Mouse (Mus musculus) 416B (cell line): ENCODE data around the gene Rpl28.

Experiments
- DNase-seq: peaks from one replicate; pipeline ENCODE4 v3.0.0; 2011; ENCODE audit warnings: low read depth

Rpl28 gene

GRCm38 (mm10) chr7:4835631-4836327, 43.1 kb downstream of the Rpl28 start:
- DNase-seq, result no peak

DNA sequence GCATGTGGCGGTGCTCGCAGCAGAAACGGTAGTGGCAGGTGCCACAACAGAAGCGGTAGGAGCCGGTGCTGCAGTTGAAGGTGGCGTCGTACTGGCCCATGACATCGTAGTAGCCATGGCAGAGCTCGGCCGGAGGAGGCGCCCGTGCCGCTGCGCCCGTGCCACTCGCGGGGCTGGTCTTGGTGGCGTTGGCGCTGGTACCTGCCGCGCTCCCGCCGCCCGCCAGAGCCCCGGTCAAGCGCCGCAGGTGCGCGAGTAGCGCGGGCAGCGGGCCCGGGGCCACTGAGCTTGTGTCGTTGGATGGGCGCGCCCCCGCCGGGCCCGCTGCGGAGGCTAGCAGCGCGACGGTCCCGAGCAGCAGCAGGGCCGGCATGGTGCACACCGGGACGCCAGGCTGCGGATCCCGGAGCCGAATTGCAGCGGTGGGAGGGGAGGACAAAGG, 43.7 kb downstream of the Rpl28 start:
- no peak for DNase-seq

DNA sequence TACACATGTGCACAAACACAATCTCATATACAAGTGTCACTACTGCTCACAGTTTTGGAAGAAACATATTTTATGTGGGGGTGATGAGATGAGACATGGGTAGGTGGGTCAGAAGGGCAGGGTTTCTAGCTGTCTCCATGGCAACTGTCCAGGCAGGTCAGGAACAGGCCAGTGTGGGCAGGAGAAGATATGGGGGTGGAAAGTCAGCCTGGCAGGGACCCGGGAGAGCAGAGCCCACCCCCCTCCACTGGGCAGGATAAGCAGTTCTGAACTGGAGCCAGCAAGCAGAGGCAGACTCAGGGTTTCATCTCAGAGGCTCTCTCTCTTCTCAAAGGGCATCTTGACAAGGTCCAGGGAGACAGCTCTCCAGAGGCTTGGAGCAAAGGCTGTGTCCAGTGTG, 45.0 kb downstream of the Rpl28 start:
- DNase-seq, result no peak

DNA sequence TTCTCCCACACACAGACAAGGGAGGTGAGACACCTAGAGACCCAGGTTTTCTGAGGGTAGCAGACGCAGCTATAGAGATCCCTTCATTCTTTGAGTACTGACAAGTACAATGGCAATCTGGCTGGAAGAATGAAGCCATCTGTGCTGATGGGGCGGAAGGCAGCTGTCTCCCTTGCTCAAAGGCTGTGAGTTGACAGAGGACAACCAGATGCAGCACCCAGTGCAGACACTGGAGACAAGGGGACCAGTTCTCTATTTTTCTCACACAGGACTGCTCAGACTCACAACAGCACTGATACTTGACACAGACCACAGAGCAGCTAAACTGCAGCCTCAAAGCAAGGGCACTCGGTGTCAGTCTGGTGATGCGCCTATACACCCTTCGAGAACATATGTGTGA, 49.4 kb downstream of the Rpl28 start:
- DNase-seq, result no peak

DNA sequence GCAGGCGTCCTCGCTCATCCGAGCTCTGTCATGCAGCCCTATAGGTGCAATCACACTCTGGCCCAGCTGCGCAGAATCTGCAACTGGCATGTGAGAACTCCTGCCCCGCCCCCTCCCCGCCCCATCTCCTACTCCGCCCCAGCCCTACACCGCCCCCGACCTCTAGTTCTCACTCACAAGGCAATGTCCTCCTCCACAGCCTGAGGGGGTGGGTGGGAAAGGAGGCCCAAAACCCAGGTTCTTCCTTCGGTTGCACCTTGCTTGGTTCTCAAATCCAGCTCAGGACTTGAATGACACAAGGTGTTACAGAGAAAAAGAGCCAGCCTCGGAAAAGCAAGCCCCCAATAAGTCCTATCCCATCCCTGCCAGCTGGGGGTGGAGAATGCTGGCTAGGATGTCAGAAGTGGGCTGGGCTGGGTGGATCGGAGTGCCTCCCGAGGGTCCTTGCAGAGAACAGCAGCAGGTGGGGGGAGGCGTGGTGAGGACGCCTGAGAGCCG, 50.0 kb downstream of the Rpl28 start:
- DNase-seq, result no peak

DNA sequence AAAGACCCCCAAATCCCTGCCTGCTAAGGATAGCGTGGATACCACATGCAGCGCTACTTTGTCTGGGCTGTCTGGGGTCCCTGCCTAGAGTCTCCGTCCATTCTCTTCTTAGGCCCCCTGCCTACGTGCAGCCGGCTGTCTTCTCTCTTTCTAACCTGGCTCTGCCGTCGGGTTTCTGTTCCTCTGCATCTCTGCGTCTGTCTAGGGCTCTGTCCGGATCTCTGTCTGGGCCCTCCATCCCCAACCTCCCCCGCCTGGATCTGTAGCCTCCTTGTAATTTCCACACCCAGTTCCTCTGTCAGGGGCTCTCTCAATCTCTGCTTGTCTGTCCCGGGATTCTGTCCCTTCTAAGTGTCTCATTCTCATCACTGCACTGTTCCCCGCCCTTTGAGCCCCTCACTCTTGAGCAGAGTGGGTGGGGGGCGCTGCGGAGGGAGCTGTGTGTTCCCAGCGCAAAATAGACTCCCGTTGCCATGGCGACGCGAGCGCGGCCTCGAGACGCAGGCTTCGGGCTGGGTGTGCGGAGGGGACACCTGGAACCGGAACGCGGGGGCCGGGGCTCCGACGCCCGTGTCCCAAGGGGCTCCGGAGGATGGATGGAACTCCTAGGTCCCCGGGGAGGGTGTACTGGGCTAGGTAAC, 51.0 kb downstream of the Rpl28 start:
- no peak for DNase-seq

DNA sequence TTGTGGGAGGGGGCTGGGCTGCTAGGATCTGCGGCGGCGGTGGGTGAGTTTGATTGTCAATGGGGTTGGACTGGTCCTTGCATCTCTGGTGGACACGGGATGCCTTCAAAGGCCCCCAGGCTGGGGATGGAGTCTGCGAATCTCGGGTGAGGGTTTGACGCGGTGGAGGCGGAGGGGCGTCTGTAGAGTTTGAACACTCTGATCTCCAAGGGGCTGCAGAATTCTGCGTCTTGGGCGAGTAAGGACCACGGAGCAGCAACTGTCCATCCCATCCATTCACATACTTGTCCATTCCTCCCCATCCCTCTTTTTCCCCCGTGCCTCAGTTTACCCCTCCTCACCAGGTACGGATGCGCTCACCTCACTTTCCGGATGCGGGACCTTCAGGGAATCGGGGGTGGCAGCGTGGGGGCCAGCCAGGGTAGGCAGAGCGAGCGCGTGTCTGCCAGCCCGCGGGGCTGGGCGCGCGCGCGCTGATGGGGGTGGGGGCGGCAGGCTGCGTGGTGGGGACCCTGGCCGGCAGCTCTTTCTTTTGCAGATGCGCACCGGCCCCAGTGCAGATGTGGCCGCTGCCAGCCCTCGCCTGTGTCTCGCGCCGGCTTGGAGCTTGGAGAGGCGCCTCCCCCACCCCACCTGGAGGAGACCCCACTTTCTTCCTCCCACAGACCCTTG, 51.7 kb downstream of the Rpl28 start, which contains the start of gene Shisa7:
Gene Shisa7, minus strand, starts transcription at position 452 of the 672 bp plus-strand sequence.
- DNase-seq, result no peak
